Mouse (Mus musculus) cerebellum, adult 11 months (tissue): ENCODE data around the gene Ica1.
A peak's percentile ranks its signal among the peaks of the same experiment; 100 is the strongest.

Source experiments
- DNase-seq: peaks from one replicate; pipeline ENCODE4 v3.0.0; 2022

Gene Ica1

GRCm38 (mm10) chr6:8638899-8639298, 139.4 kb downstream of the Ica1 start:
- DNase-seq, result no peak

- DNase-seq, result no peak
Observed at GRCm38 (mm10) chr6:8638122-8638521, 140.2 kb downstream of the Ica1 start.

DNA sequence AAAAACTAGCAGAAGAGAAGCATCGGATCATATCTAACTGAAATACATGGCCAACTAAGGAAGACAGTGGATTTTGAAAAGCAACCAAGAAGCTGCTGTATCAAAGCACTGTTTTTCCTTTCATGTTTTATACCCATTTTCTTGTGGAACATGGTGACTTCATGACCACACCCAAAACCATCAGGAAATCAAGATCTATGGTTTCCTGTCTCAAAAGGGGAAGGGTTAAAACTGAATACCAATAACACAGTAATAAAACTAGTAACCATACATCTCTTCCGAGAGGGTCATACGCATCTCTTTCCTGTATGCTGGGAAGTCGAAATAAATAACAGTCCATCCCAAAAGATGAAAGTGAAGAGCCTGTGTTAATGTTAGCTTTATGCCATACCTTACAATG, 145.6 kb downstream of the Ica1 start:
- no peak for DNase-seq

DNA sequence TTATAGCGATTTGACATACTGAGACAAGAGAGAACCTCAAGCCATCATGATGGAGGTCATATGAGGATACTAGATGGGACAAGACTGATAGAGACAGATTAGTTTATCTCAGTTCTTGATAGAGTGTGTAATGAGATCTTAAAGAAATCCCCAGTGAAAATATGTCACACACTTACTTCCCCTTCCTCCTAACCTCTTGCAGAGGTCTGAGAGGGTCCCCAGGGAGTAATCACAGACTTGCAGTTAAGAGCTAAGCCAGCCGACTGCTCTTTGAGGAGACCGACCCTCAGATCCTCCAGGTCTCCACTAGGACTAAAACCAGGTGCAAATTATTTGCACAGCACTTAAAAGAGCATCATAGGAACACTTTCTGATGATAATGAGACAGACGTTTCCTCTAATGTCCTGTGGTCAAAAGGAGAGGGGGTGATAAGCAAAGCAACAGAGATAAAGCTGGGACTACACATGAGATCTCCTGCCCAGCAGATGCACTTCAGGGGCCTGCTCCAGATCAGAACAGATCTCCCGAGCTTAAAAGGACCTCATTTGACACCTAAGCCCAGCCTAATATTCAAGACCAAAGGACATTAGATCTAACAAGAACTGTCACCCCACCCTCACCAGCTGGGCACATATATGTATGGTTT, 146.2 kb downstream of the Ica1 start:
- no peak for DNase-seq

- DNase-seq, result no peak
Observed at GRCm38 (mm10) chr6:8631362-8631761, 146.9 kb downstream of the Ica1 start.

GRCm38 (mm10) chr6:8630531-8630930, 147.8 kb downstream of the Ica1 start:
- DNase-seq, result no peak

DNA sequence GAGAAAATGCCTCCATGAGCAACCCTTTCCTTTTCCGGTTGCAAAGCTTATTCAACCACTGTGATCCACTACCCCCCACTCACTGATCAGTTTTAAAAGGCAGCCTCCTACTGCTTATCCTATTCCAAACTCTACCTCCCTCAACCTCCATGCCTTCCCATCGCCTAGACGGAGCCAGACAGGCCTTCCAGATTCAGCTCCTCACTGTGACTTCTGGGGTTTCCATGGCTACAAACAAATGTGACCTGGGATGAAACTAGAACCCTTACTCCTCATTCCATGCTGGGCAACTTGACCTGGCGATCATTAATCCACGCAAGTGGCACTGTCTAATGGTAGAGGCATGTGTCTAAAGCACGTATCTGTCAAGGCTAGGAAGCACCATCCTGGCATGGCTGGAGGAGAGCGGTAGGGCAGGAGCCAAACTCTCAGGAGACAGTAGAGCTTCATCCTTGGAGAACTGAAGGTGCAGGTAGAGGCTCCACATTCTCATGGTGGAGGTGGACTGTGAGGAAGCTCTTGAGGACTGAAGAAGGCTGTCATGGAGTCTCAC, 149.5 kb downstream of the Ica1 start:
- no peak for DNase-seq

DNA sequence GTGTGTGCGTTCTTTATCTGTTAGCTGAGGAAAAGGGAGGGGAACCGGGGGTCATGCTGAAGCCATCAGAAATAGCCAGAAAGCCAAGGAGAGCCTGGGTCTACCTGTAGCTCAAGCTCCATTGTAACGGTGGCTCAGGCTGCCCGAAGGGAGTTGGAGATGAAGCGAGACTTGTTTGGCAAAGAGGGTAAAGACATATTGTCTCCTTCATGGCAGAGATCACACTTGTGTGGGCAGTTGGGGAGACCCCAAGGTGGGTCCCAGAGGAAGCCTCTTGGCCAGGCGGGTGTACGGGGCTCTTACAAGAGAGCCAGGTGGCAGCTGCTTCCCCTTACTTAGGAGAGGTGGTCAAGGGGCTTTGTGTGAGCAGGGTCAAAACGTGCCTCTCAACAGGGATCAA, 150.1 kb downstream of the Ica1 start:
- DNase-seq, result no peak

GRCm38 (mm10) chr6:8623045-8623444, 155.2 kb downstream of the Ica1 start:
- no peak for DNase-seq

GRCm38 (mm10) chr6:8619582-8620350, 158.5 kb downstream of the Ica1 start:
- DNase-seq, result peak; percentile 54

DNA sequence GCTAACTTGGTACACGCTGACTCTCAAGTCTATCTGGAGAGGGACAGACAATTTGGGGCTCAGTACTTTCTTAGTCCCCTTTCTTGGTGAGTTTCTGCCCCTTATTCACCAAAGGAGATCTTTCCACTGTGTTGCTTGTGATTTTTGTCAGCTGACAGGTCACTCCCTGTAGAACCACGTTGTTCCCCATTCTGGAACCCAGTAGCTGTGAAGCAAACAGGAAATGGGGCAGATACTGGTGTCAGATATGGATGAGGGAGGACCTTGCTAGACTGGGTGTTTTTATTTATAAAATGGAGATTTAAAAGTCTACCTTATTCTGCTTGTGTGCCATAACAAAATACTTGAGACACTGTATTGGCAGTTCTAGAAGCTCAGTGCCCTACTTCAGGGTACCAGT, 160.9 kb downstream of the Ica1 start:
- no peak for DNase-seq

GRCm38 (mm10) chr6:8591665-8592064, 186.6 kb downstream of the Ica1 start:
- no peak for DNase-seq

DNA sequence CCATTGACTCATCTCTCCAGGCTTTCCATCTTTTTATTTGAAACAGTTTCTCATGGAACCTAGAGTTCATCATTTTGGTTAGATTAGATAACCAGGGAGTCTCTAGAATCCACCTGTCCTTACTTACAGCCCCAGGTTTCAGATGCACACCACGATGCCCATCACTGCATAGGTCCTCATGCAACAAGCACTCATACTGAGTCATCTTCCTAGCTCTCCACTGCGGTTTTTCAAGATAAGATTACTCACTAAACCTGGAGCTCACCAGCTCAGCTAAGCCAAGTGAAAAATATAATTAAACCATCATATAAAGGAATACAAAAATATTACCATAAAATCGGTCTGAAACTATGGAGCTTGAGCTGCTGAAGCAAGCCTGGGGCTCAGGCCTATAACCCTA, 194.4 kb downstream of the Ica1 start:
- no peak for DNase-seq

- no peak for DNase-seq
Observed at GRCm38 (mm10) chr6:8582377-8582776, 195.9 kb downstream of the Ica1 start.
